Mouse (Mus musculus) lung, postnatal 0 days (tissue): ENCODE results near the gene Celf5. TPM values are rescaled to one million over a fixed set of nuclear protein-coding genes. Genes with fewer than 3 reads are reported as not detected.

Source experiments
- ATAC-seq: fragments of 200-750 bp; cut with Nextera tagmentation; 2 replicates; pipeline ENCODE4 v1.8.0; 2017; ENCODE audit warnings: moderate library complexity
- DNase-seq: peaks from one replicate; pipeline ENCODE4 v3.0.0-alpha.2; 2016; ENCODE audit warnings: low spot score
- H3K27ac ChIP-seq: fragments of 300-500 bp; sonication (generic); 2 replicates; pipeline ENCODE4 v1.5.1; 2014; ENCODE audit warnings: antibody characterized with exemption, mild to moderate bottlenecking, low read length, mixed read lengths
- H3K27me3 ChIP-seq: fragments of 300-500 bp; sonication (generic); replicated peaks from 2 replicates; pipeline ENCODE4 v1.6.1; 2014; ENCODE audit warnings: low read length, mixed read lengths; ENCODE audit not compliant: insufficient read depth
- H3K36me3 ChIP-seq: fragments of 300-500 bp; sonication (generic); 2 replicates; pipeline ENCODE4 v1.6.1; 2014; ENCODE audit warnings: low read length, mixed read lengths; ENCODE audit not compliant: insufficient read depth
- H3K4me1 ChIP-seq: fragments of 300-500 bp; sonication (generic); 2 replicates; pipeline ENCODE4 v1.6.1; 2014; ENCODE audit warnings: antibody characterized with exemption, low read depth, low read length, mixed read lengths; ENCODE audit not compliant: insufficient read depth
- H3K4me2 ChIP-seq: fragments of 300-500 bp; sonication (generic); replicated peaks from 2 replicates; pipeline ENCODE4 v1.6.1; 2014; ENCODE audit warnings: low read depth, mild to moderate bottlenecking, low read length, moderate library complexity, mixed read lengths
- H3K4me3 ChIP-seq: fragments of 300-500 bp; sonication (generic); 2 replicates; pipeline ENCODE4 v1.5.1; 2014; ENCODE audit warnings: low read depth, low read length
- H3K9ac ChIP-seq: fragments of 300-500 bp; sonication (generic); replicated peaks from 2 replicates; pipeline ENCODE4 v1.6.1; 2014; ENCODE audit warnings: low read depth, mild to moderate bottlenecking
- H3K9me3 ChIP-seq: fragments of 300-500 bp; sonication (generic); 2 replicates; pipeline ENCODE4 v1.6.1; 2016; ENCODE audit warnings: low read length, mixed read lengths
- CTCF ChIP-seq: IDR thresholded peaks from 2 replicates; pipeline ENCODE4 v1.5.1; 2016; ENCODE audit warnings: antibody characterized with exemption, mild to moderate bottlenecking
- EP300 ChIP-seq: IDR thresholded peaks from 2 replicates; pipeline ENCODE4 v1.6.1; 2016; ENCODE audit warnings: antibody characterized with exemption, mild to moderate bottlenecking, control low read depth
- WGBS: fragments of 180-500 bp; shearing (Covaris S2); extraction: QIAGEN DNeasy Blood & Tissue Kit; methylation state at CpG from one replicate; pipeline ENCODE4 v1.1.7; 2014; 5-methylcytosine and 5-hydroxymethylcytosine counted together
- polyA plus RNA-seq: library from polyadenylated mRNA; unstranded; fragments of >200 nt; fragmentation: Nextera tagmentation; extraction: Ambion mirVana; gene quantifications from 2 replicates; pipeline ENCODE4 v1.2.1, GENCODE M21; 2015

Gene Celf5
- polyA plus RNA-seq, 1 experiment from 2014 or later: 0.08 TPM

GRCm38 (mm10) chr10:81491018-81491417, 8.5 kb upstream of the Celf5 start:
- 89% methylated on average over 9 of the region's 9 CpGs for WGBS
- H3K36me3 ChIP-seq: peaks cover 34% of the 10 kb centered on the region
- H3K27ac ChIP-seq: no peak overlapping the region
- no peaks in the 10 kb centered on the region for H3K27me3 ChIP-seq
- H3K4me3 ChIP-seq: no peak overlapping the region
- DNase-seq (no peak), ATAC-seq (no peak)
- H3K4me2 ChIP-seq: no peak overlapping the region
- no peak overlapping the region for H3K9ac ChIP-seq
- TF ChIP-seq EP300 (no peak), CTCF (no peak)
- H3K4me1 ChIP-seq: peaks cover 9% of the 10 kb centered on the region; the same call in 1 of the 2 replicates
- H3K9me3 ChIP-seq: no peaks in the 10 kb centered on the region

- no peak overlapping the region for H3K9ac ChIP-seq
- no peaks in the 10 kb centered on the region for H3K9me3 ChIP-seq
- DNase-seq (no peak), ATAC-seq (no peak)
- TF ChIP-seq CTCF: no peak
- H3K4me2 ChIP-seq: no peak overlapping the region
- H3K27me3 ChIP-seq: no peaks in the 10 kb centered on the region
- WGBS: 79% methylated on average over 14 of the region's 14 CpGs
- H3K4me1 ChIP-seq: peaks cover 2% of the 10 kb centered on the region; the same call in 1 of the 2 replicates
- no peak overlapping the region for H3K27ac ChIP-seq
- no peak overlapping the region for H3K4me3 ChIP-seq
- peaks cover 34% of the 10 kb centered on the region for H3K36me3 ChIP-seq
These were observed 7.4 kb upstream of the Celf5 start for GRCm38 (mm10) chr10:81489941-81490340.

- Histone ChIP-seq H3K27ac (no peak overlapping the region), H3K27me3 (no peaks in the 10 kb centered on the region), H3K4me3 (no peak overlapping the region), H3K4me2 (no peak overlapping the region), H3K9me3 (no peaks in the 10 kb centered on the region), H3K36me3 (peaks cover 34% of the 10 kb centered on the region), H3K4me1 (no peaks in the 10 kb centered on the region), H3K9ac (no peak overlapping the region)
- no peak for DNase-seq
- no peak for TF ChIP-seq EP300
- no peak for TF ChIP-seq CTCF
- WGBS: 70% methylated on average over 11 of the region's 11 CpGs
- ATAC-seq: no peak
These were observed 5.6 kb upstream of the Celf5 start for GRCm38 (mm10) chr10:81488081-81488480.

GRCm38 (mm10) chr10:81486496-81486895, 4.0 kb upstream of the Celf5 start:
- Histone ChIP-seq H3K27me3 (0 out of 2 replicates have a peak, but pooled peaks cover 6% of the 10 kb centered on the region), H3K9me3 (no peaks in the 10 kb centered on the region), H3K27ac (no peak overlapping the region), H3K4me1 (no peaks in the 10 kb centered on the region), H3K4me2 (no peak overlapping the region), H3K36me3 (peaks cover 34% of the 10 kb centered on the region), H3K9ac (no peak overlapping the region), H3K4me3 (no peak overlapping the region)
- WGBS: 85% methylated on average over 10 of the region's 10 CpGs
- TF ChIP-seq CTCF (no peak), EP300 (no peak)
- DNase-seq (no peak), ATAC-seq (no peak)

- ATAC-seq (no peak), DNase-seq (no peak)
- no peaks in the 10 kb centered on the region for H3K4me1 ChIP-seq
- TF ChIP-seq CTCF (no peak), EP300 (no peak)
- H3K4me3 ChIP-seq: no peak overlapping the region
- H3K27ac ChIP-seq: no peak overlapping the region
- no peak overlapping the region for H3K9ac ChIP-seq
- WGBS: 63% methylated on average over 7 of the region's 7 CpGs
- H3K27me3 ChIP-seq: 0 out of 2 replicates have a peak, but pooled peaks cover 6% of the 10 kb centered on the region
- peaks cover 27% of the 10 kb centered on the region for H3K36me3 ChIP-seq
- H3K9me3 ChIP-seq: no peaks in the 10 kb centered on the region
- no peak overlapping the region for H3K4me2 ChIP-seq
These were observed 3.0 kb upstream of the Celf5 start for GRCm38 (mm10) chr10:81485479-81486018.

- Histone ChIP-seq H3K4me3 (no peak overlapping the region), H3K4me1 (no peaks in the 10 kb centered on the region), H3K27me3 (0 out of 2 replicates have a peak, but pooled peaks cover 6% of the 10 kb centered on the region), H3K27ac (no peak overlapping the region), H3K36me3 (peaks cover 23% of the 10 kb centered on the region), H3K9ac (no peak overlapping the region), H3K9me3 (no peaks in the 10 kb centered on the region), H3K4me2 (no peak overlapping the region)
- peak; percentile 43 for TF ChIP-seq CTCF
- no peak for TF ChIP-seq EP300
- ATAC-seq (no peak), DNase-seq (no peak)
- 8% methylated on average over 2 of the region's 2 CpGs for WGBS
These were observed 2.5 kb upstream of the Celf5 start for GRCm38 (mm10) chr10:81485060-81485449.
